Mouse (Mus musculus) lung, adult 18-20 months (tissue): ENCODE data around the gene Odf2l.

Experiments used
- DNase-seq, 2 experiments: peaks; one replicate each; pipeline ENCODE4 v3.0.0; 2022; ENCODE audit warnings: mixed read lengths in 2 of 2

Odf2l gene

DNA sequence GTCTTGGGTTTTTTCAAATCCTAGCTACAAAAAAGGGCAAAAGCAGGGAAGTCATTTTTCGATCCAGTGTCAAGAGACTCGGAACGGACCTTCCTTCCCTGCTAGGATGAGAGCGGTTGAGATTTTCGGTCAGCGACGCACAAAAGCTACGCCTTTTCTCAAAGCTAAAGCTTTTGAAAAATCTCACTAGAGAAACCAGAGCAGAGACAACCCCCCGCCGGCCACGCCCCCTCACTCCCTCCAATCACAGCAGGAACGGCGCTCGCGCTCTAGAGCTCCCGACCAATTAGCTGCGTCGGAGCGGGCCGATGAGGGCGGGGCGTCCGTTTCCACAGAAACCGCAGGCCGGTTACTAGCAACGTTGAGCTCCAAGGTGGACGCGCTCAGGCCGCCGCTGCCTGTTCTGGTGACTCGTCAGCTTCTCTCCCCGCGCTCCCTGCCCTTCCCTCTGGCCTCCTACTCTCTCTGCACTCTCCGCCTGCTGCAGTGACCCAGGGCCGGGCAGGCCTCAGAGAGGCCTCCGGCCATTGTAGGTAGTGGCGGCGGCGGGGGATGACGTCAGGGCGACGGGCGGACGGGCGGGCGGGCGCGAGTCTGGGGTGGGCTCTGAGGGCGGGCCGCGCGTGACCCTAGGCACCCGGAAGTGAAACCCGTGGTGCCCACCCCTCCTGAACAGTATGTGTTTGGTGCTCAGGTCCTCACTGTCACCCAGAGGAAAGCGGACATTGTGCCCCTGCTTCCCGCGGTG, at the start of gene Odf2l:
Gene Odf2l (plus strand): TSS at position 335 of the 748 bp plus-strand sequence.
- DNase-seq: peak; percentile 97

DNA sequence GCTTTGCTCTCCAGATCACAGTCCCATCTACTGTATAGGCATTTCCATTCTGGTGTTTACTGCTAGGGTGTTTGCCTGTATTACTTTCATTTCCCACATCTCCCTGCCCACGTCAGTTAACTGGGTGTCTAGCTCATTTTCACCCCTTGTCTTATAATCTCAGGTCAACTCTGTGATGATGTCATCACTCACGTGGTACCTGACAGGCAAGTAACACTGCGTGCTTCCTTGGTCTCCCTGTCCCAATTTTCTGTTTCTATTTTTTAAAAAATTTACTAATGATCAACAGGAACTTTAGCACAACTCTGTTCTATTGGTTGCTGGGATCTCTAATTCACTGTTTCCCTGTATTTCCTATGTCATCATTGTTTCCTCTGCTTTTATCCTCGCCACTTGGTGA, 49.4 kb upstream of the Odf2l start:
- DNase-seq: no peak

DNA sequence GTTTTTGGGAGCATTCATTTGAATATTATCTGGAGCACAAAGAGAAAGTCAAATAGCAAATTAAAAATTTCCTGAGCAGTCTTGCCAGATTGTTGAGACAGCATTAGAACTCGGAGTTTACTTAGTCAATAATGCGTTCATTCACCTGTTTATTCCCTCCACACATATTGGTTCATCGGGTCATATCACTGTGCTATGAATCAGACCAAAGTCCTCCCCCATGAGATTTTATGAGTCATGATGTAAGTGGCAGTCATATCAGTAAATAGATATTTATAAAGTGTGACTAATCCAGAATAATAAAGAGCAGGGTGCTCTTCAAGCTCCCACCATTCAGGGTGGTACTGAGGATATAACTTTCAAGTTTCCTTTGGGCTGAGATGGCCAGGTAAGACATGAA, 46.0 kb upstream of the Odf2l start:
- no peak for DNase-seq

DNA sequence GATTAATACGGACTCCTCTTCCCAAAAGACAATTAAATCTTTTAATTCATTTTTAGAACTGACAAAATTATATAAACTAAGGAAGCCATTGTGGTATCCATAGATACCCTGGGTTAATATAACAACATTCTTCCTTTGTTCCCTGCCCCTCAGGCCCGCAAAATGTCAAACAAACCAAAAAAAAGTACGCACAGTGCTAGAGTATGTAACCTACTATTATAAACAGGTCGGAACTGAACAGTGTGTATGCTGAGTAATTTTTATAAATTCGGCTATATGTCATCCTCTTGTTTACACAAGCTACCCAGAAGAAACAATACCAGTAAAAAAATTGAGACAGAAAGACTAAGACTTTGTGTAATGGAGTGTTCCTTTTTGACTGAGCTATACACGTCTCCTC, 40.0 kb upstream of the Odf2l start:
- DNase-seq: no peak

DNA sequence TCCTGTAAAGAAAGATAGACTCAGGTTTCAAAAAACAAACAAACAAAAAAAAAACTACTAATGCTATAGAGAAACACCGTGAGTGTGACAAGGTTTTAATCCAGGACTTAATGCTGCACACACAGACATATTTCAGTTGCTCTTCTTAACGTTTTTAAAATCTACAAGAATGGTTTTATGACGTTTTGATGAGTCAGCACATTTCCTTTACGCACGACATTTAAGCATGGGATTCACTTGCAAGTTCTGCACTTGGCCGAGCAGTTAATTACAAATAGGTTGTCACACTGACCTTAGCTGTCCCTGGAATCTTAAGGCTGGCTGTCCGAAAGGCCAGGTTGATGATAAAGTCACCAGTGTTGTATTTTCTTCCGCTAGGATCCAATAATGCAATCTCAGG, 37.5 kb upstream of the Odf2l start:
- DNase-seq: no peak

DNA sequence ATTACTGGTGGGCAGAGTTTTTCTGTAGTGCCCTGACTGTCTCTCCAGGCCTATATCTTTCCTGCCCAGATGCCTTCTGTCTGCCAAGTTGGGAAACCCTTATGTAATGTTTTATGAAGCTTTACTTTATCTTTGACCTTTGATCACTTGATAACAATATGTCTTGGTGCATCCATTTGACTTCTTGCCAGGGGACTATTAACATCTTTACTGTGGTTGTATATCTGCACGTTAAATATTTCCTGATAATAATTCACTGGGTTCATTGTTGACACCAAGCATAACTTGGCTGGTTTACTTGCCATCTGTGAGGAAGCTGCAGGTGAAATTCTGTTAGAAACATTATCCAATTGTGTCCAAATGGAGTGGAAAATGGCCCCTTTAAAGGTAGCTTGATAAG, 35.3 kb upstream of the Odf2l start:
- no peak for DNase-seq

DNA sequence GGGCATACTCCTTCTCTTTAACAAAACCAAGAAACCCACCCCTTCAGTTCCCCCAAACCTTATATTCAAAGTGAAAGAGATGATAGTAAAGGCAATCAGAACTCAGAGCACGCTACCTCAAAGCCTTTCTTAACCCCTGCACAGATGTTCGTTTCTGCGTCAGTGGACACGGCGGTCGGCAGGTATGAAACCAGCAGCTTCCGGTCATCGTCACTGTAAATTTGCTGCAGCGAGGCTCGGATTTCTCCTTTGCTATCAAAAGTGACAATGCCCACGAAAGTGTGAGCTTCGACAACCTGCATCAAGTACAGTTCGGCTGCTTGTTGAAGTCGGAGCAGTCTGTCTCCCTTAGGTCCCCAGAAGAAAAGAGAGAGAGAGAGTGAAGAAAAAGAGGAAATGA, 32.2 kb upstream of the Odf2l start:
- no peak for DNase-seq

DNA sequence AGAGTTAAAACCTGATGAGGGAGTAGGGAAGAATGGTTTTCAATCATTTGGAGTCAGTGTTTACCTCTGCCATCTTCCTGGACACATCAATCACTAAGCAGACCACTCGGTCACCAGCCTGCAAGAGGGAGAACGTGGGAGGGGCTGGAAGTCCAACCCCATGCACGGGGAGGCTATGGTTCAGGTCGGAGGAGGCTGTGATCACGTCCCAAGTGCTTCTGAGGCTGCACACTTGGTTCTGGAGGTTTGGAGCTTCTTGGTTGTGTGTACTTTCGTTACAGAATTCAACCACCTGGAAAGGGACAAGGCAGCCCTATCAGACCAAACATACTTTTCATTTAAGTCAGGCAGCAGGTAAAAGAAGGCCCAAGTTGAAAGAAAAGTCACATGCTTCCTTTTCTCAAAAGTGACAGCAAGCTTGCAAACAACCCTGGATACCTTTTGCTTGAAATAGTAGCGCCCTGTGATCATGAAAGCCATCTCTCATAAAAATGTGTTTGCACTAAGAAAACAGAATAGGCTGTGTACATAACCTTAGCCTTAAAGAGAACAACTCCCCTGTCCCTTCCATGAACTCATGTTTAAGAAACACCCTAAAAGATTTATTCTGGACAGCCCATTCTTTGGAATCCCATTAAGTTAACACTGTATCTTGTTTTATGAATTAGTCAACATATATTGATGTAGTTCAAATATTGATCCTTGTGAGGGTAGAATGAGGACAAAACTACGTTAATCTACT, 30.4 kb upstream of the Odf2l start:
- DNase-seq: no peak

DNA sequence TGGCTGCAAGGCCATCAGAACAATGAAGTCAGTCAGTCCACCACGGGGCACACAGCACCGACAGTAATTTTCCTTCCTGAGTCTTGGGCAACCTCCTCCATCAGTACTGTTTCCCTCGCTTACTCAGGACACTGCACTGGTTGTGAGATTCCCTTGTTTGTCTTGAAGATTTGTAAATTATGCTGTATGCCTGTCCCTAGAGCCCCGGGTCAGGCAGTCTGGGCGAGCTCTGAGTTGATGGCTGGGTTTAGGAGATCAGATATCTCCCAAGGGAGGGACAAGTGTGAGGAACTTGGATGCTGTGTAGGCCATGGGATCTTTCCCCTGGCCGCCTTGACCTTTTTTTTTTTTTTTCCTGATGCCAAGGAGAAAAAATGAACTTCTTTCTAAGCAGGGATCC, 19.1 kb upstream of the Odf2l start, which contains the start of gene Clca2:
Gene Clca2 (minus strand): TSS at position 153 of the 400 bp plus-strand sequence.
- DNase-seq: no peak

DNA sequence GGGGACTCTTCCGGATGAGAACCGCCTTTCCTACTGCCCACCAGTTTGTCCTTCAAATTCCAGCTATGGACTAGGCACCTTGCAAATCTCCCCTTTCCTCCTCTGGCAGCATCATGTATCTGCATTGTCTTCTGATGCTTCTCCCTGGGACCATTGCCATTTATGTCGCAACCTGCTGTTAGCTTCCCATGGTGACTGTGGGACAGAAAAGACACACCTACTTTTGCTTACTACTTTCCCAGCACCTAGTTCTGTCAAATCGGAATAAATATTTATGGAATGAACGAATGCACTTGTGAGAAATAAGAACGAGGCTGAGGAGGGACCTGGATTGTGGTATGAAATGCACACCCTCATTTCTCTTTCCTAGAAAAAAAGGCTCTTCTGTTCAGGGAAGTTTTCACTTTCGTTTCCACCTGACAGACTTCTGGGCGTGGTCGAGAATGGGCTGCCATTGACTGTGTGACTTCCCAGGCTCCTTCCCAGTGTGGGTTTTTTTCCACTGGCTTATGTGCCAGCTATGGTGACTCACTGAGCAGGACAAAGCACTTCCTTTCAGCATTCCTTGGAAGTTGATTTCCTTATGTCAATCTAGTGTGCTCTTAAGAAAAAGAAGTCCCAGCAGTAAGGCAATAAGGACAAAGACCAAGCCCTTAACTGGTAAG, 16.4 kb upstream of the Odf2l start:
- DNase-seq: peak; percentile 60 to 72

DNA sequence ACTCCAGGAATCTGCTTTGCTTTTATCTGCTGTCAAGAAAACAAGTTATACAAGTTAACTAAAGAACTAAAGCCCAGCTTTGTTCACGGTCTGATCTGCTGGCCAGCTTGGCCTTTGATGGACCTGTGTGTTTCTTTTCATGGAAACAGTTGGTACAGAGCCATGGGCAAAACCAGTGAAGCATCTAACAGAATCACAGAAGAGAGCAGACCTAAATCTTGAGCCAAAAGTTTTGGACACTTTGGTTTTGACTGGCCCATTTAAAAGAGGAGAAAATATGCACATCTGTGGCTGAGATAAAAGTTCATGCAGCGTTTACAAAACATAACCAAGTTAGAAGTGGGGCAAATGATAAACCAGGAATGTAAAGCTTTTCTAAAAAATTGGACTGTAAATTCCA, 15.1 kb upstream of the Odf2l start:
- no peak for DNase-seq

DNA sequence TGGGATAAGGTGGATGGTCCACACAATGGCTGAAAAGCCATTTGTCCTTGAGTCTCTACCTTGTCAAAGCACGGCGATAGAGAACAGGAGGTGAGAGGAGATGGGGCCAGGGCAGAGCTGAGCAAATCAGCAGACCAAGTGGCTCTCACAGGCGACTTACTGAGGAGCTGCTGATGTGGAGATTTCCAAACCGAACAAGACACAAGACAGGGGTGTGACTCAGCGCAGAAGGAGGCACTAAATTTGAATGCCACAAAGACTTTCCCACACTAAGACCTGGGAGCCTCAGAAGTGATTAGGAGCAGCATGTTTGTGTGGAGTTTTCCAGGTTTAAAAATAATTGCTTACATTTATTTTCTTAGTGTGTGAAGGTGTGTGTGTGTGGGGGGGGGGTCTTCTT, 14.6 kb upstream of the Odf2l start:
- no peak for DNase-seq

DNA sequence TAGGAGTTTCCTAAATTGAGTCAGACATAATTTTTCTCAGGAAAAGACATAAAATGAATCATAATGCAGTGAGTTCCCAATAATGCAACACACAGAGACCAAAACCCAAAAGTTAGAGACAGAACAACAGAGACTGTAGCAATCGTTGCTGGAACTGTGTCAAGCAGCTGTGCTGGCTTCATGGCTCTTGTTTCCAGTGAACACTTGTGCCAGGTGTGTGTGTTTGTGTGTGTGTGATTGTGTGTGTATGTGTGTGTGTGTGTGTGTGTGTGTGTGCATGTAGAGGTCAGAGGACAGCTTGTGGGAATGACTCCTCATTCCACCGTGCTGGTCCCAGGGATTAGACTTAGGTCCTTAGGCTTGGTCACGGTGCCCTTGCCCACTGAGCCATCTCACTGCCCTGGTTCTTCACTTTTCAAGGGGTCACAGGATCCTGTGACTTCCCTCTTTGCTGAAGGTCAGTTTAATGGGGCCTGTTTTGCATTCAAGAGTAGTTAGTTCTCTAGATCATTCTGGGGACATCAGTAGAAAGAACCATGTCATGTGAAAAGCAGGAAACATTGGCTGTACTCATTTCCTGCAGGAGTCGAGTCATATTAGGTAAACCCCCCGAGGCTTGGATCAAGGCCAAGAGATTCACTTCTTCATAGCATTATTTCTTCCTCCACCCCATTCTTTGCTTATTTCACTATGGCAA, 13.2 kb upstream of the Odf2l start:
- DNase-seq: no peak

DNA sequence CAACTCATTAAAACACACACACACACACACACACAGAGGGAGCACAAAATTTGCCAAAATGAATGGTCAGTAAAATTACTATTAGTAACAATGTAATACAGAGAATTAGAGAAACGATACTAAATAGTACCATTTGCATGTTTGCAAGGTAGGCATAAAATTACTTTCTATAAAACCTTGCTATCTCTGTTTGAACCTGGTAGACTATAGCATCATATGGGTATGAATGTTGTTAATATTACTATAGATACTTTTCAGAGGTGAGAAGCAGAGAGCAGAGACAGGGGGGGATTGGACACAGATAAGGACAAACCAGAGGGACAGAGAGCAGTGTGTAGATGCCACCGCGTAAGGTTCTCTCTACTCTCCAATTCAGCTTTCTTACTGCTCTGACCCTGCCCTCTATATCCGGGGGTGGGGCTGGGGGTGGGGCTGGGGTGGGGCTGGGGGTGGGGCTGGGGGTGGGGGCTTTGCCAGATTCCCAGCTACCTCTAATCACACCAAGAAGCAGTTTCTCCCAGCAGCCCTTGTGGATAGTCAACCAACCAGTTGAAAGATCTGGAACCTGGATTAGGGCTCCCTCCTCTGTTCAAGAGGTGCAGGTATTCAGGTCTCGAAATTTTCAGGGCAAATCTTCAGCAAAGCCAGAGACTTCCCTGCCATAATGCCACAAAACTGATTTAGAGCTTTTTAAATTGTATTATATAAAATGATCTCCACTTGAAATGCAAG, 12.4 kb upstream of the Odf2l start:
- DNase-seq: no peak

DNA sequence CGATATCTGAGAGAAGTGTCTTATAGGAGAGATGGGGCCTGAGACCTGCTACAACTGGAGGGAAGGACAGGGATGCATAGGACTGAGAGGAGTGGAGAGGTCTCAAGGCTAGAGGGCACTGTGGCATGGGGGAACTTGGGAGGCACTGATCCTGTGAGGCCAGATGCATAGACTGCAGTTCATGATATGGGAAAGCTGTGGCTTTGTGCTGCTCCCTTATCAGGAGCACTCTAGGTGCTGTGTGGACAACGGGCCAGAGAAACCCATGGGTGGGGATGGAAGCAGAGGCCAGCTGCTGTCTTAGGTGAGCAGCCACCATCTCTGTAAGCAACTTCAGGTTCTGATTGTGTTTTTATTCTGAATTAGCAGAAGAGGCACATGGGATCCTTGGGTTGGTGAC, 3.2 kb upstream of the Odf2l start:
- DNase-seq: no peak

DNA sequence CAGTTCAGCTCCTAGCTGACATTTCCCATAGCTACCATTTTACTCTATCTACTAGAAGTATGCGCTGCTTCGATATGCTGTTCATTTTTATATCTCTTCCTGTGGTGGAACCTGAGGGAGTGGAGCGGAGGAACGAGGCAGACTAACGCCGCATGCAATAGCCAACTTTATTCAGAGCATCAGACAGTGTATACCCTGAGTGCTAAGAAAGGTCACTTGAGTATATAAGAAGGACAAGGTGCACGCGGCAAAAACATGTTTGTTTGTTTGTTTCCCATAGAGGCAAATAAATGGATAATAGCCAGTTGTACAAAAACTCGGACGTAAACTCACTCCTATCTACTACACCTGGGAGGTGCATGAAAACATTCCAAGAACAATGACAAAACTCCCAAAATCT, 751 bp upstream of the Odf2l start:
- no peak for DNase-seq

DNA sequence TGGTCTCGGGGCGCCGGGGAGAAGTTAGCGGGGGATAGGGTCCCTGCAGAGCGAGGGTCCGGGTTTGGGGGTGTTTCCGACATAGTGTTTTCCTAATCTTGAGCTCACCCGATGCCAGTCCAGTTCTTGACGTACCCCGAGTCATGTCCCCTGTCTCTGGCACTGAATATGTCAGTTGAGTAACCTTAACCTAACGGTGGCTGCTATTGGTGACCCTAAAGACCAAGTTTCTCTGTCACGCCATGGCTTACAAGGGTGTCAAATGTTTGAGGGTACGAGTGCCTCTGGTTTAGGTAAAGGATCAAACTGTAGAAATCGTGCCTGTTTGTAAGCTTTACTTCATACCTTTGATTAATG, 592 bp downstream of the Odf2l start:
- no peak for DNase-seq

DNA sequence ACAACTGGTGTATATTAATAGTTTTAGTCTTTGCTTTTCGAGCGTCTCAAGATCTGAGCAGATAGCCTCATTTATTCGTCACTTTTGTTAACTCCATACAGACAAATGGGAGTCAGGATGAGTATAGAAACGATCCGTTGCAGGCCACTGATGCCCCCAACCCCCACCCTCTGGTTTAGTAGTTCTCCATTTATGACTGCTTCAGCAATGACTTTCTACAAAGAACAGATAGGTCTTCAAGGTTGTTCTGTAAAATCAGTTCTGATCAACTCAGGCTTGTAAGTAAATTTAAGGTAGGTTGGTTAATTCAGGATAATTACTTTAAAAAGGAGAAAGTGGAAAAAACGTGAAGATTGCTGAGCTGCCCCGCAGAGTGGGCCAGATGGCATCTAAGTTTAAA, 1.0 kb downstream of the Odf2l start:
- DNase-seq: no peak

DNA sequence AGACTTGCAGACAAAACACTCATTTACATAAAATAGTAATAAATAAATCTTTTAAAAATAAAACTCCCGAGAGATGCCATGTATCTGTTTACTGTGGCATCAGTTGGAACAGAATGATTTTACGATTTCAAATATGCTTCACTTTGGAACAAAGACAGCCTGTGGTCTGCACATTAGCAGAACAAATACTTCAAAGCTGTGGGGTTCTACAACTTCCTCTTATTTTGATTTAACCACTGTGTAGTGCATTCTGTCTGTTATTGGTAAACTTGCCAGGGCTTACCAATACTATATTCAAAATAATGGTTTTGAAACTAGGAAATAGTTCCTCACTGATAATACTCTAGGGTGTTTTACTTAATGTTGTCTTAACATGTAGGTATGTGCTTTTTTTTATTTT, 8.2 kb downstream of the Odf2l start:
- DNase-seq: no peak

DNA sequence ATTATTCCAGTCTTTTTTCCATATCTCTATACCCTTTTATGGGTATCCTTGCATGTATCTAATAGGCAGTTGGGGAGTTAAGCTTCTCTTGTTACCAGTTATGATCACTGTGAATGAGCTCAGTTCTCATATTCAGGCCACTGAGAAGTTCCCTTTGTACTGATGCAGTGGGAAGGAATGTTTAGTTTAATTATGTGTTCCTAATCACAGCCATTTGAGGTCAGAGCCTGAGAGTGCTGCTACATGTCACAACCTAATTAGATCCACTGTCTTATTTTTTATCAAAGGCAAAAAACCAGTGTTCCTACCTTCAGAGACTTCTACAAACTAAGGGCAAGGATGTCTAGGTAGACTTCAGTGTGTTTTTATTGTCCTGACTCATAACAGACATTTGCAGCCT, 11.0 kb downstream of the Odf2l start:
- DNase-seq: no peak

DNA sequence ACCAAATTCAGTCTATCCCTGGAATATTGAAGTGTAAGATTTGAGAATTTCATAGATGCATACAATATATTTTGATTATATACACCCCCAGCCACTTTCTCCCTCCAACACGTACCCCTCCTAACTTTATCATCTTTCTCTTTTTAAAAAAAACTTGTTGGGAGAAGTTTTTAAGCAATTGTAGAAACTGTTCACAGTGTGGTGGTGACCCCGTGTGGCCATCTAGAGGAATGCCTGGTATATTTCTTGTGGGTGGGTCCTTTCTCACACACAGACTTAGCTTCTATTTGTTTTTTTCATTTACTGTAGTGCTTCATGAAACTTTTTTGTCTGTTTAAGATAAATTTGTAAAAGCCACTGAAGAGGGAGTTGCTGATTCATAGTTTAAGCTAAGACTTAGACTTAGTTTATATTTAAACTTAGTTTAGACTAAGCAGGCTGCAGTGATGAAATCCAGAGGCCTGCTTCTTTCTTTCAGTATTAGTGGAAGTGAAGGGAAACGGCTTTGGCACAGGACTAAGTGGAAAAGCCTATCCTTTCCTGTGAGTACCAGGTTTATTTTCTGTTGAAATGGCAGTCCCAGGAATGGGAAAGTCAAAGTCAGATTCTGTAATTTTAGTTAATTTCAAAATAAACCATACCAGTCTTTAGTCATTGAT, 13.0 kb downstream of the Odf2l start:
- peak in 1 of 2 experiments; percentile 19 for DNase-seq

DNA sequence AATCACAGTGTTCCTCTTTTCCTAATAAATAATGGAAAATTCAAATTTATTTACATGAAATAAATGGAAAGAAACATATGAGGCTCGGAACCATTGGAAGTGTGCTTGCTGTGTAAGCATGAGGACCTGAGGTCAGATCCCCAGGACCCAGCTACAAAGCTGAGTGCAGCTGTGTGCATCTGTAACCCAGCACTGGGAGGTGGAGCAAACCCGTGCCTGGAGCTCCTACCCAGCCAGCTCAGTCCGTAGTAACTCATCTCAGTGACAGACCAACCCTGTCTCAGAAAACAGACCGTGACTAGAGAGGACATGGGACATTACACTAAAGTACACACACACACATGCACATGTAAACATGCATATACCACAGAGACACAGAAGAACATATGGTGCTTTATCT, 21.8 kb downstream of the Odf2l start:
- DNase-seq: no peak
